ENCODE assay signal across 10 mouse cellular contexts in genomic region chr14:100753951-100754350, GRCm38 (mm10).
DNase-seq lines count a peak whose midpoint lies in the region; ATAC-seq and TF ChIP-seq lines count a peak whose summit lies in the region.
"Had no signal": no experiment of that assay in that cellular context is flagged by ENCODE, and none has a peak within 500 bp of the region (broad histone marks: within the 10 kb centered on the region; RNA-seq: fewer than 3 reads in every experiment).

No protein-coding gene starts in this region.

- H3K9me3 ChIP-seq in forebrain, embryonic 11.5 days (ENCODE audit: control insufficient read depth, low read length) = no peaks in the 10 kb centered on the region
- no peaks in the 10 kb centered on the region for H3K9me3 ChIP-seq in forebrain, embryonic 12.5 days
- no peaks in the 10 kb centered on the region for H3K9me3 ChIP-seq in lung, embryonic 14.5 days (ENCODE audit: low read depth, low read length)
- H3K9me3 ChIP-seq in neural tube, embryonic 11.5 days (ENCODE audit: control insufficient read depth, low read length) = no peaks in the 10 kb centered on the region
- H3K9me3 ChIP-seq: liver, embryonic 15.5 days had no signal

- WGBS in forebrain, embryonic 11.5 days = 36% methylated on average over 2 of the region's 2 CpGs
- 20% methylated on average over 2 of the region's 2 CpGs for WGBS in forebrain, embryonic 12.5 days
- 41% methylated on average over 2 of the region's 2 CpGs for WGBS in lung, embryonic 14.5 days
- WGBS in neural tube, embryonic 11.5 days = 34% methylated on average over 2 of the region's 2 CpGs

- peak; percentile 62 for DNase-seq in forebrain, embryonic 11.5 days (ENCODE audit: low spot score)
- DNase-seq in lung, embryonic 14.5 days = peak; percentile 61
- DNase-seq in lung, postnatal 25 days (ENCODE audit: low spot score) = no peak
- DNase-seq in embryo, embryonic 10 days (ENCODE audit: low spot score) = peak; percentile 78
- DNase-seq in neural tube, embryonic 11.5 days (ENCODE audit: low spot score) = peak; percentile 54
- no peak for DNase-seq in adipocyte (ENCODE audit: low spot score)
- DNase-seq in T-cell, adult 2 months (ENCODE audit: low spot score) = no peak

- peak; percentile 54 for TF ChIP-seq CTCF in lung, embryonic 14.5 days (IDR thresholded peaks at IDR 0.05; ENCODE audit: low read depth)

- H3K9ac ChIP-seq in forebrain, embryonic 11.5 days (ENCODE audit: low read length) = no peak overlapping the region
- no peak overlapping the region for H3K9ac ChIP-seq in forebrain, embryonic 12.5 days
- no peak overlapping the region for H3K9ac ChIP-seq in lung, embryonic 14.5 days
- H3K9ac ChIP-seq in neural tube, embryonic 11.5 days (ENCODE audit: low read length) = no peak overlapping the region
- H3K9ac ChIP-seq: liver, embryonic 15.5 days had no signal

- no peak overlapping the region for H3K4me3 ChIP-seq in forebrain, embryonic 11.5 days (ENCODE audit: low read depth, low read length)
- no peak overlapping the region for H3K4me3 ChIP-seq in forebrain, embryonic 12.5 days (replicated peaks)
- H3K4me3 ChIP-seq in lung, embryonic 14.5 days (ENCODE audit: low read depth, low read length) = no peak overlapping the region
- no peak overlapping the region for H3K4me3 ChIP-seq in neural tube, embryonic 11.5 days (ENCODE audit: low read depth, low read length)
- H3K4me3 ChIP-seq: erythroblast, embryonic 14.5 days; liver, embryonic 15.5 days had no signal

- H3K4me1 ChIP-seq in forebrain, embryonic 11.5 days (replicated peaks; ENCODE audit: control insufficient read depth, insufficient read depth, low read length) = 0 out of 2 replicates have a peak, but pooled peaks cover 2% of the 10 kb centered on the region
- H3K4me1 ChIP-seq in forebrain, embryonic 12.5 days = peaks cover 16% of the 10 kb centered on the region
- H3K4me1 ChIP-seq in lung, embryonic 14.5 days (ENCODE audit: insufficient read depth) = no peaks in the 10 kb centered on the region
- H3K4me1 ChIP-seq in neural tube, embryonic 11.5 days (ENCODE audit: control insufficient read depth, insufficient read depth, low read length) = peaks cover 4% of the 10 kb centered on the region; the same call in 1 of the 2 replicates
- H3K4me1 ChIP-seq: liver, embryonic 15.5 days had no signal

- H3K36me3 ChIP-seq in forebrain, embryonic 11.5 days (ENCODE audit: control insufficient read depth, insufficient read depth, low read length) = no peaks in the 10 kb centered on the region
- H3K36me3 ChIP-seq in forebrain, embryonic 12.5 days (replicated peaks) = no peaks in the 10 kb centered on the region
- H3K36me3 ChIP-seq in lung, embryonic 14.5 days (ENCODE audit: insufficient read depth) = no peaks in the 10 kb centered on the region
- no peaks in the 10 kb centered on the region for H3K36me3 ChIP-seq in neural tube, embryonic 11.5 days (ENCODE audit: control insufficient read depth, insufficient read depth, low read length)
- H3K36me3 ChIP-seq: liver, embryonic 15.5 days had no signal

- H3K4me2 ChIP-seq in forebrain, embryonic 11.5 days (ENCODE audit: low read depth, low read length, severe bottlenecking) = no peak overlapping the region
- no peak overlapping the region for H3K4me2 ChIP-seq in forebrain, embryonic 12.5 days
- no peak overlapping the region for H3K4me2 ChIP-seq in lung, embryonic 14.5 days
- no peak overlapping the region for H3K4me2 ChIP-seq in neural tube, embryonic 11.5 days (ENCODE audit: low read depth)
- H3K4me2 ChIP-seq: liver, embryonic 15.5 days had no signal

- no peak overlapping the region for H3K27ac ChIP-seq in forebrain, embryonic 11.5 days (ENCODE audit: low read depth, low read length)
- H3K27ac ChIP-seq in forebrain, embryonic 12.5 days = no peak overlapping the region
- no peak overlapping the region for H3K27ac ChIP-seq in lung, embryonic 14.5 days (ENCODE audit: low read depth)
- H3K27ac ChIP-seq in neural tube, embryonic 11.5 days (ENCODE audit: low read depth, low read length) = no peak overlapping the region
- H3K27ac ChIP-seq: liver, embryonic 15.5 days had no signal

- H3K27me3 ChIP-seq in forebrain, embryonic 11.5 days (ENCODE audit: control insufficient read depth, insufficient read depth, low read length) = no peaks in the 10 kb centered on the region
- no peaks in the 10 kb centered on the region for H3K27me3 ChIP-seq in forebrain, embryonic 12.5 days
- H3K27me3 ChIP-seq in lung, embryonic 14.5 days (ENCODE audit: insufficient read depth, low read length) = no peaks in the 10 kb centered on the region
- H3K27me3 ChIP-seq in neural tube, embryonic 11.5 days (ENCODE audit: control insufficient read depth, insufficient read depth, low read length) = no peaks in the 10 kb centered on the region
- H3K27me3 ChIP-seq: liver, embryonic 15.5 days had no signal

- ATAC-seq in forebrain, embryonic 11.5 days (replicated peaks; ENCODE audit: low FRiP score) = no peak
- no peak for ATAC-seq in forebrain, embryonic 12.5 days (ENCODE audit: low FRiP score)
- ATAC-seq in lung, embryonic 14.5 days (ENCODE audit: insufficient read depth) = no peak
- ATAC-seq in neural tube, embryonic 11.5 days (ENCODE audit: insufficient read depth, low FRiP score, low TSS enrichment) = no peak

Comparison
In these comparisons a context has a peak if more than half of its experiments do, and no peak if none do; other contexts are left out.
1. DNase-seq: peak in forebrain, embryonic 11.5 days (single experiment), lung, embryonic 14.5 days (single experiment), embryo, embryonic 10 days (single experiment) and neural tube, embryonic 11.5 days (single experiment); none in lung, postnatal 25 days (single experiment), adipocyte (single experiment) and T-cell, adult 2 months (single experiment).